29 mouse cellular contexts compared by ENCODE assay signal in genomic region chr7:56151885-56152676, GRCm38 (mm10).
DNase-seq lines count a peak whose midpoint lies in the region; ATAC-seq and TF ChIP-seq lines count a peak whose summit lies in the region.
"Had no signal": no experiment of that assay in that cellular context is flagged by ENCODE, and none has a peak within 500 bp of the region (broad histone marks: within the 10 kb centered on the region; RNA-seq: fewer than 3 reads in every experiment).

No protein-coding gene starts in this region.

- H3K9me3 ChIP-seq in midbrain, embryonic 14.5 days (ENCODE audit: control insufficient read depth, low read length), result no peaks in the 10 kb centered on the region
- H3K9me3 ChIP-seq: forebrain, embryonic 12.5 days; heart, embryonic 12.5 days; limb, embryonic 13.5 days; liver, embryonic 13.5 days; megakaryocyte, embryonic 14.5 days; midbrain, embryonic 12.5 days; neural tube, embryonic 13.5 days had no signal

- no peak overlapping the region for H3K4me3 ChIP-seq in kidney, adult 2 months (ENCODE audit: insufficient read depth, low read depth, low read length)
- no peak overlapping the region for H3K4me3 ChIP-seq in midbrain, embryonic 14.5 days (replicated peaks; ENCODE audit: low read depth, low read length)
- H3K4me3 ChIP-seq: erythroblast, embryonic 14.5 days; forebrain, embryonic 12.5 days; heart, adult 2 months; heart, embryonic 12.5 days; limb, embryonic 13.5 days; liver, embryonic 13.5 days; megakaryocyte, embryonic 14.5 days; midbrain, embryonic 12.5 days; neural tube, embryonic 13.5 days had no signal

- no peak overlapping the region for H3K4me2 ChIP-seq in midbrain, embryonic 14.5 days (ENCODE audit: low read length)
- H3K4me2 ChIP-seq: forebrain, embryonic 12.5 days; heart, embryonic 12.5 days; hindbrain, embryonic 14.5 days; limb, embryonic 13.5 days; liver, embryonic 13.5 days; midbrain, embryonic 12.5 days; neural tube, embryonic 13.5 days had no signal

- H3K36me3 ChIP-seq in kidney, adult 2 months (ENCODE audit: control insufficient read depth, insufficient read depth, low read length), result peaks cover 9% of the 10 kb centered on the region
- H3K36me3 ChIP-seq in midbrain, embryonic 14.5 days (ENCODE audit: control insufficient read depth, insufficient read depth, low read length), result peaks cover 73% of the 10 kb centered on the region

- no peaks in the 10 kb centered on the region for H3K27me3 ChIP-seq in kidney, adult 2 months (replicated peaks; ENCODE audit: control insufficient read depth, insufficient read depth, low read length)
- no peaks in the 10 kb centered on the region for H3K27me3 ChIP-seq in midbrain, embryonic 14.5 days (ENCODE audit: control insufficient read depth, insufficient read depth, low read length)
- H3K27me3 ChIP-seq: forebrain, embryonic 12.5 days; heart, embryonic 12.5 days; limb, embryonic 13.5 days; liver, embryonic 13.5 days; megakaryocyte, embryonic 14.5 days; midbrain, embryonic 12.5 days; neural tube, embryonic 13.5 days; Patski had no signal

- WGBS in kidney, adult 2 months, result 80% methylated on average over 16 of the region's 16 CpGs
- 93% methylated on average over 16 of the region's 16 CpGs for WGBS in midbrain, embryonic 14.5 days

- no peak overlapping the region for H3K27ac ChIP-seq in kidney, adult 2 months (ENCODE audit: insufficient read depth, low read depth, low read length)
- no peak overlapping the region for H3K27ac ChIP-seq in midbrain, embryonic 14.5 days (replicated peaks; ENCODE audit: low read depth, low read length)
- H3K27ac ChIP-seq: forebrain, embryonic 12.5 days; heart, adult 2 months; hindbrain, embryonic 14.5 days; limb, embryonic 13.5 days; liver, embryonic 13.5 days; midbrain, embryonic 12.5 days; neural tube, embryonic 13.5 days; stomach, postnatal 0 days had no signal

- TF ChIP-seq POLR2A in kidney, adult 2 months (IDR thresholded peaks at IDR 0.05; ENCODE audit: low read depth, low read length), result no peak

- no peak overlapping the region for H3K9ac ChIP-seq in midbrain, embryonic 14.5 days (replicated peaks; ENCODE audit: low read length)
- H3K9ac ChIP-seq: forebrain, embryonic 12.5 days; heart, embryonic 12.5 days; hindbrain, embryonic 14.5 days; limb, embryonic 13.5 days; liver, embryonic 13.5 days; midbrain, embryonic 12.5 days; neural tube, embryonic 13.5 days had no signal

- peak; percentile 9 for DNase-seq in cerebellum, adult 11 months
- DNase-seq in cerebellum, postnatal 14 days, result no peak
- DNase-seq in kidney, adult 2 months, result peak; percentile 12
- DNase-seq in kidney, postnatal 4 days, result no peak
- peak; percentile 6 for DNase-seq in 3134 (ENCODE audit: extremely low read depth, insufficient read length, low spot score)
- peak; percentile 44 for DNase-seq in cerebellum, adult 9-10 months
- DNase-seq in midbrain, embryonic 14.5 days, result no peak
- DNase-seq: adrenal gland, postnatal 25 days; gastrocnemius, postnatal 25 days; heart, adult 2 months; layer of hippocampus, adult 9-11 months; liver, embryonic 13.5 days; lung, adult 18-20 months; lung, postnatal 4 days; right cerebral cortex, postnatal 4 days; thymus, adult 18-20 months; thymus, postnatal 36 days had no signal

- peaks cover 7% of the 10 kb centered on the region; the same call in 1 of the 2 replicates for H3K4me1 ChIP-seq in kidney, adult 2 months (ENCODE audit: control insufficient read depth, insufficient read depth, low read length)
- H3K4me1 ChIP-seq in midbrain, embryonic 14.5 days (ENCODE audit: control insufficient read depth, insufficient read depth, low read length), result no peaks in the 10 kb centered on the region
- H3K4me1 ChIP-seq: forebrain, embryonic 12.5 days; heart, embryonic 12.5 days; limb, embryonic 13.5 days; liver, embryonic 13.5 days; midbrain, embryonic 12.5 days; neural tube, embryonic 13.5 days had no signal

- ATAC-seq in inflammation-experienced regulatory T-cells, adult 6 months, result no peak
- no peak for ATAC-seq in midbrain, embryonic 14.5 days (ENCODE audit: low FRiP score, low TSS enrichment)
- ATAC-seq: lung, postnatal 0 days; Patski had no signal

- TF ChIP-seq CTCF in kidney, adult 2 months (conservative IDR thresholded peaks at IDR 0.05; ENCODE audit: insufficient read depth, insufficient read length, low read depth, low read length), result no peak

Comparison
In these comparisons a context has a peak if more than half of its experiments do, and no peak if none do; other contexts are left out.
1. DNase-seq: peak in cerebellum, adult 11 months (single experiment), kidney, adult 2 months (single experiment), 3134 (single experiment) and cerebellum, adult 9-10 months (single experiment); none in cerebellum, postnatal 14 days (0 of 2), kidney, postnatal 4 days (0 of 2) and midbrain, embryonic 14.5 days (single experiment).